8 mouse cellular contexts compared by ENCODE assay signal in the genomic region with DNA sequence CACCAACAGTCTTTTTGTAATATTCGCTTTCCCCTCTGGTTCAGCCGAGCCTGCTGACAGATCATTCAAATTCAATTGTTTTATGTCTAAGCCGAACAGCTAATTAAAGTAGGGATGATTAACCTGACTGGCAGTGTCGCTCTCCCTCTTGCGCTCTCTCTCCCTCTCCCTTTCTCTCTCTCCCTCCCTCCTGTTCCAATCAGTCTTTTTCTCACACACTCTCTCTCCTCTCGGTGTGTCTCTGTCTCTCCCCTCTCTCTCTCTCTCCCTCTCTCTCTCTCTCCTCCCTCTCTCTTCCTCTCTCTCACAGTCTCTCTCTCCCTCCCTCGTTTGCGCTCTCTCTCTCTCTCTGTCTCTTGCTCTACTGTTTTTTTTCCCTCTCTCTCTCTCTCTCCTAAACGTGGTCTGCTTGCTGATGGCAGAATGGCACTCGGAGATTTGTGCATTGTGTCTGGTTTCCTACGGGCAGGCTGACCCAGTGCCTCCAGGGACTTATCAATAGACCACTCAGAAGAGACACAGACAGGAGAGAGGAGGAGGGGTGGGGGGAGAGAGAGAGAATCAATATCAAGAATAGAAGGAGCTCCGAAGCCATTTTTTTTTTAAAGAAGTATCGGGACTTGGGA.
A peak's percentile ranks its signal among the peaks of the same experiment; 100 is the strongest.
DNase-seq lines count a peak whose midpoint lies in the region; ATAC-seq and TF ChIP-seq lines count a peak whose summit lies in the region.

No protein-coding gene starts in this region.

- H3K9me3 ChIP-seq in hindbrain, embryonic 13.5 days = no peaks in the 10 kb centered on the region
- no peaks in the 10 kb centered on the region for H3K9me3 ChIP-seq in midbrain, embryonic 14.5 days (ENCODE audit: control insufficient read depth, low read length)

- WGBS in hindbrain, embryonic 13.5 days = 2% methylated on average over 13 of the region's 13 CpGs
- 2% methylated on average over 13 of the region's 13 CpGs for WGBS in midbrain, embryonic 14.5 days
- WGBS in thymus, adult 2 months = 24% methylated on average over 13 of the region's 13 CpGs

- H3K27me3 ChIP-seq in hindbrain, embryonic 13.5 days = no peaks in the 10 kb centered on the region
- no peaks in the 10 kb centered on the region for H3K27me3 ChIP-seq in midbrain, embryonic 14.5 days (ENCODE audit: control insufficient read depth, insufficient read depth, low read length)
- no peaks in the 10 kb centered on the region for H3K27me3 ChIP-seq in thymus, adult 2 months (ENCODE audit: control insufficient read depth, insufficient read depth, low read length)

- peak; percentile 40 for DNase-seq in ovary, postnatal 36 days (ENCODE audit: low spot score)
- no peak for DNase-seq in ovary, postnatal 10 days (ENCODE audit: low spot score)
- peak; percentile 82 for DNase-seq in embryo, embryonic 10.5 days (ENCODE audit: low spot score)
- peak; percentile 88 for DNase-seq in midbrain, embryonic 14.5 days
- no peak for DNase-seq in adrenal gland, postnatal 10 days
- DNase-seq in thymus, adult 2 months = no peak
- DNase-seq in thymus, postnatal 14 days = no peak

- ATAC-seq in hindbrain, embryonic 13.5 days (ENCODE audit: low FRiP score) = peak; percentile 91
- ATAC-seq in midbrain, embryonic 14.5 days (ENCODE audit: low FRiP score, low TSS enrichment) = peak; percentile 89

- no peak for TF ChIP-seq CTCF in thymus, adult 2 months (IDR thresholded peaks at IDR 0.05; ENCODE audit: borderline replicate concordance, control insufficient read depth, extremely low read depth, insufficient read depth, low read length, poor library complexity)

- H3K4me3 ChIP-seq in hindbrain, embryonic 13.5 days = peak overlapping the region; percentile 55
- peak overlapping the region; percentile 50 for H3K4me3 ChIP-seq in midbrain, embryonic 14.5 days (replicated peaks; ENCODE audit: low read depth, low read length)
- H3K4me3 ChIP-seq in thymus, adult 2 months (ENCODE audit: control insufficient read depth, insufficient read depth, low read length) = no peak overlapping the region

- TF ChIP-seq POLR2A in thymus, adult 2 months (IDR thresholded peaks at IDR 0.05; ENCODE audit: control insufficient read depth, extremely low read depth, insufficient read depth, low read length, poor library complexity) = no peak

- peak overlapping the region; percentile 81 for H3K4me2 ChIP-seq in hindbrain, embryonic 13.5 days
- H3K4me2 ChIP-seq in midbrain, embryonic 14.5 days (ENCODE audit: low read length) = peak overlapping the region; percentile 81

- H3K4me1 ChIP-seq in hindbrain, embryonic 13.5 days (replicated peaks) = peaks cover 49% of the 10 kb centered on the region
- H3K4me1 ChIP-seq in midbrain, embryonic 14.5 days (ENCODE audit: control insufficient read depth, insufficient read depth, low read length) = peaks cover 26% of the 10 kb centered on the region
- H3K4me1 ChIP-seq in thymus, adult 2 months (replicated peaks; ENCODE audit: control insufficient read depth, insufficient read depth, low read length) = peaks cover 3% of the 10 kb centered on the region; the same call in 1 of the 2 replicates

- peak overlapping the region; percentile 84 for H3K9ac ChIP-seq in hindbrain, embryonic 13.5 days
- H3K9ac ChIP-seq in midbrain, embryonic 14.5 days (replicated peaks; ENCODE audit: low read length) = peak overlapping the region; percentile 71

- H3K27ac ChIP-seq in hindbrain, embryonic 13.5 days = peak overlapping the region; percentile 97
- H3K27ac ChIP-seq in midbrain, embryonic 14.5 days (replicated peaks; ENCODE audit: low read depth, low read length) = peak overlapping the region; percentile 93
- no peak overlapping the region for H3K27ac ChIP-seq in thymus, adult 2 months (ENCODE audit: control insufficient read depth, insufficient read depth, low read length)

- H3K36me3 ChIP-seq in hindbrain, embryonic 13.5 days = no peaks in the 10 kb centered on the region
- no peaks in the 10 kb centered on the region for H3K36me3 ChIP-seq in midbrain, embryonic 14.5 days (ENCODE audit: control insufficient read depth, insufficient read depth, low read length)
- H3K36me3 ChIP-seq in thymus, adult 2 months (ENCODE audit: control insufficient read depth, insufficient read depth, low read length) = no peaks in the 10 kb centered on the region

Comparison
In these comparisons a context has a peak if more than half of its experiments do, and no peak if none do; other contexts are left out.
1. DNase-seq: peak in ovary, postnatal 36 days (single experiment), embryo, embryonic 10.5 days (single experiment) and midbrain, embryonic 14.5 days (single experiment); none in ovary, postnatal 10 days (single experiment), adrenal gland, postnatal 10 days (single experiment), thymus, adult 2 months (single experiment) and thymus, postnatal 14 days (single experiment).